Mouse (Mus musculus): ENCODE data around the gene Diaph2. TPM values are rescaled to one million over a fixed set of nuclear protein-coding genes. Genes with fewer than 3 reads are reported as not detected.
"Not testable (repeated sequence)": the region's sequence is repeated elsewhere in the genome, so short reads cannot be mapped to it uniquely, and the experiment has no call there.

Gene Diaph2
- polyA plus RNA-seq, 1 experiment from 2014 or later = 19.1 TPM

GRCm38 (mm10) chrX:130188449-130188848 is 438.9 kb downstream of the Diaph2 start:
- TF ChIP-seq CTCF (IDR thresholded peaks at IDR 0.05) = no peak
- no peak for ATAC-seq
- DNase-seq (ENCODE audit: low read depth, low spot score) = no peak
- ChIA-PET POLR2A (no interaction called here), CTCF (no interaction called here)
- in situ Hi-C loops (cut with MboI; ENCODE audit: low pct_unique_long_range_greater_than_20kb) = no loop called here
- H3K27me3 ChIP-seq = no peaks in the 10 kb centered on the region

- H3K27me3 ChIP-seq = no peaks in the 10 kb centered on the region
- ChIA-PET CTCF (no interaction called here), POLR2A (no interaction called here)
- no peak for ATAC-seq
- DNase-seq (ENCODE audit: low read depth, low spot score) = no peak
- no peak for TF ChIP-seq CTCF (IDR thresholded peaks at IDR 0.05)
- in situ Hi-C loops (cut with MboI; ENCODE audit: low pct_unique_long_range_greater_than_20kb) = no loop called here
Measured at GRCm38 (mm10) chrX:130189250-130189649, 439.7 kb downstream of the Diaph2 start.

GRCm38 (mm10) chrX:130197412-130197811 is 447.9 kb downstream of the Diaph2 start:
- in situ Hi-C loops (cut with MboI; ENCODE audit: low pct_unique_long_range_greater_than_20kb); ATAC-seq; DNase-seq (ENCODE audit: low read depth, low spot score); POLR2A ChIA-PET; H3K27me3 ChIP-seq: not testable (repeated sequence)
- CTCF ChIA-PET = interaction anchor here (1.1 kb wide), 1 partner anchor 8 kb away, joined by 4 read pairs; no protein-coding TSS in a partner anchor

GRCm38 (mm10) chrX:130205243-130205642 is 455.7 kb downstream of the Diaph2 start:
- DNase-seq (ENCODE audit: low read depth, low spot score) = no peak
- POLR2A ChIA-PET = no interaction called here
- in situ Hi-C loops (cut with MboI; ENCODE audit: low pct_unique_long_range_greater_than_20kb) = no loop called here
- CTCF ChIA-PET = interaction anchor here (1.1 kb wide), 1 partner anchor 8 kb away, joined by 4 read pairs; no protein-coding TSS in a partner anchor
- no peak for ATAC-seq
- TF ChIP-seq CTCF (IDR thresholded peaks at IDR 0.05) = no peak
- peaks cover 12% of the 10 kb centered on the region for H3K27me3 ChIP-seq

GRCm38 (mm10) chrX:130212227-130212626 is 462.7 kb downstream of the Diaph2 start:
- DNase-seq (ENCODE audit: low read depth, low spot score) (no peak), ATAC-seq (no peak)
- ChIA-PET CTCF (no interaction called here), POLR2A (no interaction called here)
- H3K27me3 ChIP-seq = peaks cover 14% of the 10 kb centered on the region
- in situ Hi-C loops (cut with MboI; ENCODE audit: low pct_unique_long_range_greater_than_20kb) = no loop called here
- TF ChIP-seq CTCF (IDR thresholded peaks at IDR 0.05) = no peak

GRCm38 (mm10) chrX:130212759-130213158 is 463.2 kb downstream of the Diaph2 start:
- ATAC-seq (no peak), DNase-seq (ENCODE audit: low read depth, low spot score) (no peak)
- ChIA-PET CTCF (no interaction called here), POLR2A (no interaction called here)
- peaks cover 19% of the 10 kb centered on the region for H3K27me3 ChIP-seq
- TF ChIP-seq CTCF (IDR thresholded peaks at IDR 0.05) = no peak
- in situ Hi-C loops (cut with MboI; ENCODE audit: low pct_unique_long_range_greater_than_20kb) = no loop called here

GRCm38 (mm10) chrX:130230045-130230444 is 480.5 kb downstream of the Diaph2 start:
- peaks cover 16% of the 10 kb centered on the region for H3K27me3 ChIP-seq
- CTCF ChIA-PET = interaction anchor here (1.7 kb wide), 1 partner anchor 22 kb away, joined by 4 read pairs; no protein-coding TSS in a partner anchor
- TF ChIP-seq CTCF (IDR thresholded peaks at IDR 0.05) = no peak
- POLR2A ChIA-PET = no interaction called here
- DNase-seq (ENCODE audit: low read depth, low spot score) (no peak), ATAC-seq (no peak)
- in situ Hi-C loops (cut with MboI; ENCODE audit: low pct_unique_long_range_greater_than_20kb) = no loop called here

GRCm38 (mm10) chrX:130235167-130235566 is 485.6 kb downstream of the Diaph2 start:
- no peak for ATAC-seq
- H3K27me3 ChIP-seq = peaks cover 17% of the 10 kb centered on the region
- in situ Hi-C loops (cut with MboI; ENCODE audit: low pct_unique_long_range_greater_than_20kb) = no loop called here
- POLR2A ChIA-PET = interaction anchor here (0.8 kb wide), 1 partner anchor 12 kb away, joined by 3 read pairs; no protein-coding TSS in a partner anchor
- DNase-seq (ENCODE audit: low read depth, low spot score) = no peak
- CTCF ChIA-PET = no interaction called here
- no peak for TF ChIP-seq CTCF (IDR thresholded peaks at IDR 0.05)

GRCm38 (mm10) chrX:130246652-130247051 is 497.1 kb downstream of the Diaph2 start:
- ATAC-seq = no peak
- in situ Hi-C loops (cut with MboI; ENCODE audit: low pct_unique_long_range_greater_than_20kb) = no loop called here
- POLR2A ChIA-PET = no interaction called here

GRCm38 (mm10) chrX:130253664-130254063 is 504.1 kb downstream of the Diaph2 start:
- ATAC-seq = no peak
- DNase-seq (ENCODE audit: low read depth, low spot score) = no peak
- TF ChIP-seq CTCF (IDR thresholded peaks at IDR 0.05) = no peak
- ChIA-PET CTCF (no interaction called here), POLR2A (no interaction called here)
- in situ Hi-C loops (cut with MboI; ENCODE audit: low pct_unique_long_range_greater_than_20kb) = no loop called here
- H3K27me3 ChIP-seq = peaks cover 16% of the 10 kb centered on the region

More at GRCm38 (mm10) chrX:130246652-130247051, 497.1 kb downstream of the Diaph2 start:
- no peak for DNase-seq (ENCODE audit: low read depth, low spot score)
- TF ChIP-seq CTCF (IDR thresholded peaks at IDR 0.05) = no peak
- CTCF ChIA-PET = no interaction called here
- peaks cover 24% of the 10 kb centered on the region for H3K27me3 ChIP-seq

- ATAC-seq = no peak
- peaks cover 41% of the 10 kb centered on the region for H3K27me3 ChIP-seq
- DNase-seq (ENCODE audit: low read depth, low spot score) = no peak
- CTCF ChIA-PET = no interaction called here
- no peak for TF ChIP-seq CTCF (IDR thresholded peaks at IDR 0.05)
- in situ Hi-C loops (cut with MboI; ENCODE audit: low pct_unique_long_range_greater_than_20kb) = no loop called here
- POLR2A ChIA-PET = no interaction called here
Measured at GRCm38 (mm10) chrX:130265707-130266106, 516.2 kb downstream of the Diaph2 start.

GRCm38 (mm10) chrX:130279144-130279543 is 529.6 kb downstream of the Diaph2 start:
- CTCF ChIA-PET = no interaction called here
- in situ Hi-C loops (cut with MboI; ENCODE audit: low pct_unique_long_range_greater_than_20kb) = no loop called here

More at GRCm38 (mm10) chrX:130279144-130279543, 529.6 kb downstream of the Diaph2 start:
- peaks cover 10% of the 10 kb centered on the region for H3K27me3 ChIP-seq
- TF ChIP-seq CTCF (IDR thresholded peaks at IDR 0.05) = no peak
- no peak for ATAC-seq
- POLR2A ChIA-PET = no interaction called here
- DNase-seq (ENCODE audit: low read depth, low spot score) = no peak
